Mouse (Mus musculus): ENCODE measurements around the gene Neo1.

Neo1 gene

DNA sequence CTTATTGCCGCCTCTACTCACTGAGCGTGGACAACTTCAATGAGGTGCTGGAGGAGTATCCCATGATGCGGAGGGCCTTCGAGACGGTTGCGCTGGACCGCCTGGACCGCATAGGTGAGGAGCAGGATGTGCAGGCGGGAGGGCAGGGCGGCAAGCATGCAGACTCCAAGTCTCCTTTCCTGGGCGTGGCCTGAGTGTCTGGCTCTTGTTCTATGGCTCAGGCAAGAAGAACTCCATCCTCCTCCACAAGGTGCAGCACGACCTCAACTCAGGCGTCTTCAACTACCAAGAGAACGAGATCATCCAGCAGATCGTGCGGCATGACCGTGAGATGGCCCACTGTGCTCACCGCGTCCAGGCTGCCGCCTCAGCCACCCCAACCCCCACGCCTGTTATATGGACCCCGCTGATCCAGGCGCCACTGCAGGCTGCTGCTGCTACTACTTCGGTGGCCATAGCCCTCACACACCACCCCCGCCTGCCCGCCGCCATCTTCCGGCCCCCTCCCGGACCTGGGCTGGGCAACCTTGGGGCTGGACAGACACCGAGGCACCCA lies 177.1 kb downstream of the Neo1 start:
- no peak for DNase-seq (ENCODE audit: low read depth, low spot score)

GRCm38 (mm10) chr9:58854931-58855330 lies 181.3 kb downstream of the Neo1 start:
- DNase-seq (ENCODE audit: low read depth, low spot score): no peak

DNA sequence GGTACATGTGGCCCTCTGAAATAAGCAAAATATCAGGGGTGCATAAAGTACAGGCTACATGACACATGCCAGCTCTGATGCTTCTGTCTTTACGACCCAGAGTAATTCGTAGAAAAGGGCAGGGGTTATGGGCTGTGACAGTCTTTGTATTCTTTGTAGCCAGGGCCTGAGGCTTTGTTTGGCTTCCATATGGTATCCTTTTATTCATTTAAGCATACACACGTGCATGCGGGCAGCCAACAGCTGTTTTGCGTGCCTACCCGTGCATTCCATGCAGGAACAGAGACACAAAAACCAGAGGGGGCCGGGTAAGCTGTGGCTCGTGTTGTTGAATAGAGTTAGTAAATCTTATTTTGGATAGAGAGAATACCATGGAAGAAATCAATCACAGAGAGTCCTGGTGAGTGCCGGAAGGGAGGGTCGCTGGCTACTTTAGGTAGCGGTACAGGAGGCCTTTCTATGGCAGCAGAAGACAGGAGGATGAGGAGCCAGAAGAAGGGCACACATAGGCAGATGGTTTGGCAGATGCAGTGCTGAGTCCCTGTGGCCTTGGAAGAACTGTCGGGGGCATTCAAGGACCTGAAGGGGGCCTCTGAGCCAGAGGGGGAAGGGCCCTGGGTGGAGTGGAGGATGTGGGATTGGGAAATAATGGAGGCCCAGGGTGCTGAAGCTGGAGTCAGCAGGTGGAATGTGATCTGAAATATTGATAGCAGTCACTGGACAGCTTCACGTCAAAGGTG lies 186.5 kb downstream of the Neo1 start:
- DNase-seq (ENCODE audit: low read depth, low spot score): no peak

DNA sequence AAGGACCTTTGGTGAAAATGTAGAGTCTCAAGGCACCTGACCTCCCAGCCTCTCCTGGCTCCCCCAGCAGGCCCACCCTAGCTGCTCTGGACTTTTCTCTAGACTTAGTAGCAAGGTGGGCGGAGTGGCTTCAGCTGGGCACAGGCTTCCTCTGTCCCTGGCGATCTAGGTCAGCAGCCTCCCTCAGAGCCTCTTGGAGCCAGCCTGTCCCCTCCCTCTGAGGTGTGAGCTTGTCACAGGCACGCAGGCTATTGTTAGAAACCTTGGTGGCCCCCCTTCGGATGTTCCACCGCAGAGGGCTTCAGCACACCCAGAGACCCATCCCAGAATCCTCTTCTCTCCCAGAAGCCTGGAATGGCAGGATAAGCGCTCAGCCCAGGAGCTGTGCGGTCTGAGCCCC lies 188.6 kb downstream of the Neo1 start:
- DNase-seq (ENCODE audit: low read depth, low spot score): no peak

GRCm38 (mm10) chr9:58847008-58847407 lies 189.2 kb downstream of the Neo1 start:
- DNase-seq (ENCODE audit: low read depth, low spot score): no peak

DNA sequence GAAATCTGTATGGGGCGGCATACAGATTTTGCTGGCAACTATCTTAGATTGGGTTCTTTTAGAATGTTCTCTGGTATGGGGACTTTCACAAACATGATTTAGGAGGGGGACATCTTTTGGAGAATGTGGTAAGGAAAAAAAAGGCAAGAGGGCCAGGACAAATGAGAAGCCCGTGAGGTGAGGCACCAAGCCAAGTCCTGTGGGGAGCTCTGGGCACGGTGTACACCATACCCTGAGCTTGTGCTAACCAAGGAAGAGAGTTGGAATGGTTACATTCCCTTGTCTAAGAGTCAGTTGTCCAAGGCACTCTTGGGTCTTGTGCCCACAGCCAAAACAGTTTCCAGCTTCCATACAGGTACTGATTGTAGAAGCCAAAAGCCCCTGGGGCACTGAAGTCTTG lies 191.6 kb downstream of the Neo1 start:
- DNase-seq (ENCODE audit: low read depth, low spot score): no peak

- DNase-seq (ENCODE audit: low read depth, low spot score): no peak
These were observed 194.6 kb downstream of the Neo1 start for GRCm38 (mm10) chr9:58841655-58842054.

GRCm38 (mm10) chr9:58838504-58838903 lies 197.7 kb downstream of the Neo1 start:
- no peak for DNase-seq (ENCODE audit: low read depth, low spot score)

DNA sequence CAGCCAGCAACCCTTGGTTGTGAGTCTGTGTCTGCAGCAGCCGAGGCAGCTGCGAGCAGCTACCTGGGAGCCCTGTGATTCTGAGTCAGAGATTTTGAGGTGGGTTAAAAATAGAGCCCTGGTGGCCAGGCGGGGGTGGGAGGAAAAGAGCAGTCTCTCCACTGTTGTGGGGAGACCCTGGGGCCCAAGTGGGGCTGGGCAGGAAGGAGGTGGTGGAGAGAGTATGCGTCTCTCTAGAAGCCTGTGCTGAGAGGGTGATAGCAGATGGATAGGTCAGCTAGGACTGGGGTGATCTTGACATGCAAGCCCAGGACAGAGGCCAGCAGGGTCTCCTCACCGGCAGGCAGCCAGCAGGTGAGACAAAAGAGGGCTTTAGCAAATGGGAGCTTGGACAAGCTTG lies 199.1 kb downstream of the Neo1 start:
- DNase-seq (ENCODE audit: low read depth, low spot score): no peak

GRCm38 (mm10) chr9:58832939-58833338 lies 203.3 kb downstream of the Neo1 start:
- no peak for DNase-seq (ENCODE audit: low read depth, low spot score)

- no peak for DNase-seq (ENCODE audit: low read depth, low spot score)
These were observed 206.6 kb downstream of the Neo1 start for GRCm38 (mm10) chr9:58829627-58830026.

Measured in c-Kit-negative CD71-positive TER-119-positive erythroid progenitor cells, embryonic 14.5 days (primary cell).